Mouse (Mus musculus) thymus, postnatal 10 days (tissue): ENCODE data around the gene Zfp64.
A peak's percentile ranks its signal among the peaks of the same experiment; 100 is the strongest.

Source experiments
- DNase-seq, 2 experiments: peaks; one replicate each; pipeline ENCODE4 v3.0.0; 2021; ENCODE audit warnings: low spot score in 2 of 2

Zfp64 gene

GRCm38 (mm10) chr2:168948506-168948905, 6.9 kb downstream of the Zfp64 start:
- DNase-seq, result no peak

GRCm38 (mm10) chr2:168947663-168948062, 7.7 kb downstream of the Zfp64 start:
- DNase-seq, result no peak

GRCm38 (mm10) chr2:168944011-168944410, 11.4 kb downstream of the Zfp64 start:
- no peak for DNase-seq

DNA sequence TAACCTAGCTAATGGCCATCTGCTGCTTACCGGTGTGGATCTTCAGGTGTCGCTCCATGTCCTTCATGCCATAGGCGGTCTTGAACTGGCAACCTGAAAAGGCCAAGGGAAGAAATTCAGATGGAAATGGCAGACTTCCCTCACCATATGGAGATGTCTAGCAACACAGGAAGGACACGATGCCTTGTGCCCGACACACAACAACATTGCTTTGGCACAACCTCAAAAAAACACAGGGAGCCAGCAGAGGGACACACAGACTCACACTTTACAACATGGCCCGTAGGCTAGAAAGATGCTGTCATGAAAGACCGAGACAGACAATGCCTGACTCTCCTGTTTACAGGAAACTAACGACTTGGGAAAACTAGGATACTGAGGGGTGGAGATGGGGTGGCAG, 15.4 kb downstream of the Zfp64 start:
- no peak for DNase-seq

- DNase-seq, result no peak
These were observed 16.0 kb downstream of the Zfp64 start for GRCm38 (mm10) chr2:168939261-168939933.

GRCm38 (mm10) chr2:168936896-168937295, 18.5 kb downstream of the Zfp64 start:
- DNase-seq, result no peak

- no peak for DNase-seq
These were observed 20.2 kb downstream of the Zfp64 start for GRCm38 (mm10) chr2:168935165-168935564.

- DNase-seq, result no peak
These were observed 23.7 kb downstream of the Zfp64 start for GRCm38 (mm10) chr2:168931686-168932085.

- DNase-seq, result peak; percentile 45 to 79
These were observed 25.7 kb downstream of the Zfp64 start for GRCm38 (mm10) chr2:168929691-168930090.

GRCm38 (mm10) chr2:168927401-168927800, 28.0 kb downstream of the Zfp64 start:
- DNase-seq, result no peak

- DNase-seq, result no peak
These were observed 29.1 kb downstream of the Zfp64 start for GRCm38 (mm10) chr2:168926257-168926810.

- peak in 1 of 2 experiments; percentile 32 for DNase-seq
These were observed 31.7 kb downstream of the Zfp64 start for GRCm38 (mm10) chr2:168923706-168924105.

DNA sequence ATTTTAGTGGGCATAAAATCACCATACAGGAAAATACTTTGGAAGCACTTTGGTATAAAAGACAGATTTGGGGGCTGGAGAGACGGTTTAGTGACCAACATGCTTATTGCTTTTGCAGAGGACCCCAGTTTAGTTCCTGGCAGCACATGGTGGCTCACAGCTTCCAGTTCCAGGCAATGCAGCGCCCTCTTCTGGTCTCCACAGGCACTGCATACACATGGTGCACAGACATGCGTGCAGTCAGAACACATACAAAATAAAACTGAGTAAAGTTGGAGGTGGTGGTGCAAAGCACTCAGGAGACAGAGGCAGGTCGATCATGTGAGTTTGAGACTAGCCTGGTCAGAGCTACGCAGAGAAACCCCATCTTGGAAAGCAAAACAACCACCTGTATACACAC, 32.9 kb downstream of the Zfp64 start:
- no peak for DNase-seq

GRCm38 (mm10) chr2:168920007-168920406, 35.4 kb downstream of the Zfp64 start:
- DNase-seq, result no peak

- peak in 1 of 2 experiments; percentile 28 for DNase-seq
These were observed 42.3 kb downstream of the Zfp64 start for GRCm38 (mm10) chr2:168912901-168913721.

DNA sequence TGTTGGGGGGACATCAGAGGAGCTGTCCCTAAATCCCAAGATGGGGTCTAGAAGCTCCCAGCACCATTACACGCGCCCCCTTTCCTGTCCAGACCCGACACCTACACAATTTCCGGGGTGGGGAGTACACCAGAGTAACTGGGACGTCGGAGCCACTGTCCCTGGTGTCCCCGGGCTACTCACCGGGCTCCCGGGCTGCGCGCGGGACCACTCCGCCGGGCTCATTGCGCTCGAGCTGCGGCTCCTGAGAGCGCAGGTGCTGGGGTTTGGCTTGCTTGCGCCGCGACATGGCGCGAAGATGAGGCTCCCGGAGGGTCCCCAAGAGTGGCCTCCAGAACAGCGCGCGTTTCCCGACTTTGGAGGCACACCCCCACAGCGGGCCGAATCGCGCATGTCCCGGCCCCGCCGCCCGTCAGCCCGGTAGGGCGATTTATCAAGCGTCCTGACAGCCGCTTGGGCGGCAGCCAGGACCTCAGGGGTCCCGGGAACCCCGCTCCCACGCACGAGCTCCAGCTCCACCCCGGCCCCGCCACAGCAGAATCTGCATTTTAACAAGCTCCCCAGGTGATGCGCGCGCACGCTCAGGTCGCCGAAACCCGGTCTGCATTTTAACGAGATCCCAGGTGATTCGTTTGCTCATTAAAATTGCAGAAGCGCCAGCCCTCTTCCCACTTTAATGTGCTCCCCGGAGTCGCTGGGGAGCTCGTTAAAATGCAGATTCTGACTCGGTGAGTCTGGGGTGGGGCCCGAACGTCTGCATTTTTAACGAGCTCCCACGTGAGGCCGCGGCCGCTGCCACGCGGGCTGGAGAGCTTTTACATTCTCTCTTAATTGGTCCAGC, 43.1 kb downstream of the Zfp64 start:
- DNase-seq, result no peak

DNA sequence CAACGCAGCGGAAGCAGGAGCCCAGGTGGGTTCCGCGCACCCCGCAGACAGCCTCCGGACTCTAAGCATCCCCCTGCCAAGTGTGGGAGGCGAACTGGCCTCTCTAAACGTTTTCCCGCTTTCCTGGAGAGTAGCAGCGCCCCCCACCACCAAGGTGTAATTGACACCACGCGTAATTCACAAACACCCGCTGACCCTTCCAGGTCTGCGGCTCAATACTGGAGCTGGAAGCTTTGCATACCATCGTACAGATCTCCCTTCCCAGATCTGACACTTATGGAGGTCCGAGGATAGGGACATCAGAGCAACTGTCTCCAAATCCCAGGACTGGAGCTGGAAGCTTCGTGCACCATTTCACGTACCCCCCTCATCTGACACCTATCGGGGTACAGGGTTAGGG, 43.9 kb downstream of the Zfp64 start:
- DNase-seq, result no peak

- DNase-seq, result no peak
These were observed 49.4 kb downstream of the Zfp64 start for GRCm38 (mm10) chr2:168906022-168906421.

- DNase-seq, result no peak
These were observed 50.5 kb downstream of the Zfp64 start for GRCm38 (mm10) chr2:168904846-168905245.

GRCm38 (mm10) chr2:168904188-168904587, 51.2 kb downstream of the Zfp64 start:
- DNase-seq, result peak in 1 of 2 experiments; percentile 49

- DNase-seq, result peak in 1 of 2 experiments; percentile 70
These were observed 52.8 kb downstream of the Zfp64 start for GRCm38 (mm10) chr2:168902634-168903033.

GRCm38 (mm10) chr2:168897906-168898305, 57.5 kb downstream of the Zfp64 start:
- no peak for DNase-seq
